Mouse (Mus musculus) myocyte (in vitro differentiated cells): ENCODE measurements at regions not wholly inside any gene's neighbourhood (a gene's known extent, or its start where the extent isn't known, plus 50 kb on each side); places are given as distances from the start of the nearest gene placed in this dataset.

ENCODE experiments used
- H3K27me3 ChIP-seq: one replicate; pipeline ENCODE4 v1.6.1; 2011; ENCODE audit not compliant: control insufficient read depth, insufficient read depth, insufficient read length
- H3K36me3 ChIP-seq: one replicate; pipeline ENCODE4 v1.6.1; 2011; ENCODE audit not compliant: control insufficient read depth, insufficient read depth
- H3K4me2 ChIP-seq: one replicate; pipeline ENCODE4 v1.6.1; 2011; ENCODE audit warnings: low read depth, control low read depth
- H3K4me3 ChIP-seq: one replicate; pipeline ENCODE4 v1.5.1; 2011; ENCODE audit warnings: mild to moderate bottlenecking, control low read depth, moderate library complexity
- H3K79me2 ChIP-seq: one replicate; pipeline ENCODE4 v1.6.1; 2011; ENCODE audit not compliant: control insufficient read depth, insufficient read depth
- H3ac ChIP-seq: one replicate; pipeline ENCODE4 v1.6.1; 2011; ENCODE audit not compliant: control insufficient read depth, insufficient read length
- CEBPB ChIP-seq: IDR thresholded peaks from 2 replicates; pipeline ENCODE4 v1.6.1; 2011; ENCODE audit warnings: mild to moderate bottlenecking, moderate library complexity; ENCODE audit not compliant: poor library complexity, insufficient read depth, severe bottlenecking
- E2F4 ChIP-seq: IDR thresholded peaks from one replicate; pipeline ENCODE4 v1.6.1; 2011; ENCODE audit warnings: mild to moderate bottlenecking, control low read depth, moderate library complexity; ENCODE audit not compliant: insufficient read depth
- MAX ChIP-seq: IDR thresholded peaks from one replicate; pipeline ENCODE4 v1.6.1; 2011; ENCODE audit warnings: low read depth, mild to moderate bottlenecking, control low read depth
- MYOD1 ChIP-seq, 3 experiments: IDR thresholded peaks; one replicate each; pipeline ENCODE4 v1.6.1; 2011; ENCODE audit warnings: control low read depth in 2 of 3, low read depth in 2 of 3, mild to moderate bottlenecking in 2 of 3, moderate library complexity in 1 of 3; ENCODE audit not compliant: insufficient read length in 2 of 3, control insufficient read depth in 1 of 3
- MYOG ChIP-seq, 3 experiments: IDR thresholded peaks; one replicate each; pipeline ENCODE4 v1.6.1; 2011; ENCODE audit warnings: control low read depth in 2 of 3, low read depth in 2 of 3, mild to moderate bottlenecking in 2 of 3; ENCODE audit not compliant: insufficient read length in 2 of 3, control insufficient read depth in 1 of 3, insufficient read depth in 1 of 3
- POLR2A ChIP-seq: IDR thresholded peaks from one replicate; pipeline ENCODE4 v1.6.1; 2011; ENCODE audit warnings: low read depth, mild to moderate bottlenecking, control low read depth, moderate library complexity; ENCODE audit not compliant: insufficient read length
- POLR2AphosphoS2 ChIP-seq: IDR thresholded peaks from one replicate; pipeline ENCODE4 v1.6.1; 2011; ENCODE audit warnings: low read depth, control low read depth; ENCODE audit not compliant: insufficient read length
- REST ChIP-seq: IDR thresholded peaks from one replicate; pipeline ENCODE4 v1.6.1; 2011; ENCODE audit warnings: mild to moderate bottlenecking, control low read depth, moderate library complexity; ENCODE audit not compliant: insufficient read depth, insufficient read length
- SRF ChIP-seq: IDR thresholded peaks from one replicate; pipeline ENCODE4 v1.6.1; 2011; ENCODE audit warnings: low read depth; ENCODE audit not compliant: control insufficient read depth, insufficient read length
- TCF12 ChIP-seq: IDR thresholded peaks from one replicate; pipeline ENCODE4 v1.6.1; 2011; ENCODE audit warnings: mild to moderate bottlenecking, control low read depth; ENCODE audit not compliant: poor library complexity, insufficient read depth, severe bottlenecking
- TCF3 ChIP-seq: IDR thresholded peaks from one replicate; pipeline ENCODE4 v1.6.1; 2011; ENCODE audit warnings: low read depth, control low read depth; ENCODE audit not compliant: insufficient read length
- USF1 ChIP-seq: IDR thresholded peaks from one replicate; pipeline ENCODE4 v1.6.1; 2011; ENCODE audit warnings: low read depth, mild to moderate bottlenecking, control low read depth, moderate library complexity

- TF ChIP-seq POLR2A (no peak), MYOD1 (IDR thresholded peaks at IDR 0.05; ENCODE audit: control insufficient read depth in 1 of 3, insufficient read length in 2 of 3, low read depth in 2 of 3) (no peak), TCF12 (no peak)
- Histone ChIP-seq H3K4me3 (no peak overlapping the region), H3K79me2 (no peaks in the 10 kb centered on the region), H3K36me3 (no peaks in the 10 kb centered on the region), H3ac (no peak overlapping the region), H3K4me2 (no peak overlapping the region), H3K27me3 (no peaks in the 10 kb centered on the region)
These were observed 155.6 kb upstream of the Irx6 start for GRCm38 (mm10) chr8:92518486-92518885.

- Histone ChIP-seq H3K79me2 (no peaks in the 10 kb centered on the region), H3K4me2 (no peak overlapping the region), H3K27me3 (no peaks in the 10 kb centered on the region), H3ac (no peak overlapping the region), H3K4me3 (no peak overlapping the region), H3K36me3 (no peaks in the 10 kb centered on the region)
- TF ChIP-seq CEBPB = no peak
- no peak for TF ChIP-seq E2F4
- no peak for TF ChIP-seq REST
- TF ChIP-seq SRF = no peak
- TF ChIP-seq USF1 = no peak
- TF ChIP-seq POLR2AphosphoS2 = no peak
- TF ChIP-seq POLR2A = no peak
- TF ChIP-seq MYOD1 (IDR thresholded peaks at IDR 0.05; ENCODE audit: control insufficient read depth in 1 of 3, insufficient read length in 2 of 3, low read depth in 2 of 3) = no peak
- no peak for TF ChIP-seq TCF12
- no peak for TF ChIP-seq MAX
- TF ChIP-seq MYOG (IDR thresholded peaks at IDR 0.05; ENCODE audit: control insufficient read depth in 1 of 3, insufficient read depth in 1 of 3, insufficient read length in 2 of 3, low read depth in 2 of 3) = no peak
- no peak for TF ChIP-seq TCF3
These were observed 151.6 kb upstream of the Irx6 start for GRCm38 (mm10) chr8:92522519-92522918.

- TF ChIP-seq POLR2A (no peak), POLR2AphosphoS2 (no peak), MYOD1 (IDR thresholded peaks at IDR 0.05; ENCODE audit: control insufficient read depth in 1 of 3, insufficient read length in 2 of 3, low read depth in 2 of 3) (no peak), E2F4 (no peak), MYOG (IDR thresholded peaks at IDR 0.05; ENCODE audit: control insufficient read depth in 1 of 3, insufficient read depth in 1 of 3, insufficient read length in 2 of 3, low read depth in 2 of 3) (no peak), MAX (no peak), SRF (no peak), REST (no peak), TCF12 (no peak), CEBPB (no peak), TCF3 (no peak), USF1 (no peak)
These were observed 144.3 kb upstream of the Irx6 start for GRCm38 (mm10) chr8:92529756-92530155.

GRCm38 (mm10) chr8:92540636-92541035, 133.5 kb upstream of the Irx6 start:
- Histone ChIP-seq H3K79me2 (no peaks in the 10 kb centered on the region), H3ac (no peak overlapping the region), H3K4me2 (no peak overlapping the region), H3K27me3 (no peaks in the 10 kb centered on the region), H3K4me3 (no peak overlapping the region), H3K36me3 (no peaks in the 10 kb centered on the region)
- TF ChIP-seq POLR2A = no peak

More at GRCm38 (mm10) chr8:92529756-92530155, 144.3 kb upstream of the Irx6 start:
- no peaks in the 10 kb centered on the region for H3K27me3 ChIP-seq
- no peak overlapping the region for H3K4me3 ChIP-seq
- no peaks in the 10 kb centered on the region for H3K79me2 ChIP-seq
- H3ac ChIP-seq = no peak overlapping the region
- H3K4me2 ChIP-seq = no peak overlapping the region
- no peaks in the 10 kb centered on the region for H3K36me3 ChIP-seq

GRCm38 (mm10) chr8:92545347-92546059, 128.6 kb upstream of the Irx6 start:
- Histone ChIP-seq H3K4me2 (no peak overlapping the region), H3K36me3 (no peaks in the 10 kb centered on the region), H3K4me3 (no peak overlapping the region), H3K79me2 (no peaks in the 10 kb centered on the region), H3ac (no peak overlapping the region), H3K27me3 (no peaks in the 10 kb centered on the region)
- TF ChIP-seq MYOD1 (IDR thresholded peaks at IDR 0.05; ENCODE audit: control insufficient read depth in 1 of 3, insufficient read length in 2 of 3, low read depth in 2 of 3) (no peak), POLR2AphosphoS2 (no peak), SRF (no peak), TCF3 (no peak), POLR2A (no peak), E2F4 (no peak), MAX (no peak), REST (no peak), USF1 (no peak), MYOG (IDR thresholded peaks at IDR 0.05; ENCODE audit: control insufficient read depth in 1 of 3, insufficient read depth in 1 of 3, insufficient read length in 2 of 3, low read depth in 2 of 3) (no peak), TCF12 (no peak), CEBPB (no peak)
